Mouse (Mus musculus) gastrocnemius, postnatal 4 days (tissue): ENCODE measurements around the gene Uap1l1. TPM values are rescaled to one million over a fixed set of nuclear protein-coding genes. Genes with fewer than 3 reads are reported as not detected.

Source experiments
- DNase-seq, 2 experiments: peaks; one replicate each; pipeline ENCODE4 v3.0.0; 2021 to 2022; ENCODE audit warnings: low spot score in 2 of 2, mixed read lengths in 2 of 2
- total RNA-seq, 2 experiments: library from RNA; stranded (reverse); gene quantifications; 2 replicates each; pipeline ENCODE4 v1.2.3; 2021

The Uap1l1 gene
- total RNA-seq, 2 experiments from 2014 or later: 11.2 to 14.3 TPM

GRCm38 (mm10) chr2:25318971-25319773 lies 46.3 kb downstream of the Uap1l1 start, which contains the start of gene Grin1:
Gene Grin1 (minus strand): TSS chr2:25319187.
- peak; percentile 47 to 78 for DNase-seq

- DNase-seq: no peak
Observed at GRCm38 (mm10) chr2:25318119-25318966, 47.1 kb downstream of the Uap1l1 start.

GRCm38 (mm10) chr2:25311491-25311891 lies 54.0 kb downstream of the Uap1l1 start:
- no peak for DNase-seq

- no peak for DNase-seq
Observed at GRCm38 (mm10) chr2:25310969-25311368, 54.5 kb downstream of the Uap1l1 start.

- no peak for DNase-seq
Observed at GRCm38 (mm10) chr2:25310180-25310579, 55.3 kb downstream of the Uap1l1 start.

Other genes with a start within 250 kb of the Uap1l1 start
- 10 to 100 TPM; 20.8 to 22.5 TPM for gene Nrarp, start 184.9 kb downstream of the Uap1l1 start, total RNA-seq
- gene Tor4a, start 168.8 kb downstream of the Uap1l1 start, total RNA-seq: 1 to 10 TPM; 2.7 to 2.9 TPM
- gene Nelfb, start 154.2 kb downstream of the Uap1l1 start, total RNA-seq: 10 to 100 TPM; 43.4 to 47.7 TPM
- not detected for gene Stpg3, start 151.0 kb downstream of the Uap1l1 start, total RNA-seq
- under 1 TPM in 1 of 2 experiments, not detected in 1; 0.25 TPM for gene Fam166a, start 146.9 kb downstream of the Uap1l1 start, total RNA-seq
- 100 to 1,000 TPM; 360 to 390 TPM for gene Tubb4b, start 141.0 kb downstream of the Uap1l1 start, total RNA-seq
- gene Slc34a3, start 131.3 kb downstream of the Uap1l1 start, total RNA-seq: not detected
- not detected for gene Rnf224, start 128.9 kb downstream of the Uap1l1 start, total RNA-seq
- gene Rnf208, start 123.4 kb downstream of the Uap1l1 start, total RNA-seq: 1 to 10 TPM; 1.4 to 2.0 TPM
- gene Cysrt1, start 123.2 kb downstream of the Uap1l1 start, total RNA-seq: not detected
- 1 to 10 TPM; 1.3 to 1.5 TPM for gene AL732309.1, start 118.8 kb downstream of the Uap1l1 start, total RNA-seq
- 10 to 100 TPM; 18.8 to 19.7 TPM for gene Tmem203, start 110.2 kb downstream of the Uap1l1 start, total RNA-seq
- gene Tprn, start 103.1 kb downstream of the Uap1l1 start, total RNA-seq: 1 to 10 TPM; 4.8 to 6.3 TPM
- gene Ssna1, start 93.2 kb downstream of the Uap1l1 start, total RNA-seq: 10 to 100 TPM; 55.9 to 58.1 TPM
- gene Anapc2, start 93.2 kb downstream of the Uap1l1 start, total RNA-seq: 10 to 100 TPM; 64.9 to 69.0 TPM
- not detected for gene Tmem210, start 77.5 kb downstream of the Uap1l1 start, total RNA-seq
- not detected for gene Lrrc26, start 75.8 kb downstream of the Uap1l1 start, total RNA-seq
- gene Grin1, start 46.5 kb downstream of the Uap1l1 start, total RNA-seq: under 1 TPM; 0.17 to 0.26 TPM
- 10 to 100 TPM; 36.5 to 40.2 TPM for gene Man1b1, start 33.3 kb downstream of the Uap1l1 start, total RNA-seq
- 10 to 100 TPM in 1 of 2 experiments, 1 to 10 TPM in 1; 8.1 to 11.9 TPM for gene Dpp7, start 9.3 kb downstream of the Uap1l1 start, total RNA-seq
- 1 to 10 TPM; 6.2 TPM for gene Sapcd2, start 6.6 kb upstream of the Uap1l1 start, total RNA-seq
- 10 to 100 TPM; 35.1 to 42.0 TPM for gene Entpd2, start 30.2 kb upstream of the Uap1l1 start, total RNA-seq
- 10 to 100 TPM; 41.2 to 45.9 TPM for gene Npdc1, start 33.7 kb upstream of the Uap1l1 start, total RNA-seq
- gene Fut7, start 57.6 kb upstream of the Uap1l1 start, total RNA-seq: under 1 TPM in 1 of 2 experiments, not detected in 1; 0.34 TPM
- 10 to 100 TPM; 12.7 to 13.8 TPM for gene Abca2, start 63.0 kb upstream of the Uap1l1 start, total RNA-seq
- gene Clic3, start 91.2 kb upstream of the Uap1l1 start, total RNA-seq: under 1 TPM in 1 of 2 experiments, not detected in 1; 0.34 TPM
- gene Paxx, start 95.4 kb upstream of the Uap1l1 start, total RNA-seq: 10 to 100 TPM; 40.0 to 45.9 TPM
- gene Ptgds, start 104.4 kb upstream of the Uap1l1 start, total RNA-seq: 1 to 10 TPM; 2.9 to 3.9 TPM
- gene Lcn12, start 128.2 kb upstream of the Uap1l1 start, total RNA-seq: not detected
- 10 to 100 TPM; 62.5 to 71.4 TPM for gene Fbxw5, start 135.1 kb upstream of the Uap1l1 start, total RNA-seq
- 1 to 10 TPM in 1 of 2 experiments, under 1 TPM in 1; 0.74 to 1.2 TPM for gene C8g, start 136.0 kb upstream of the Uap1l1 start, total RNA-seq
- 10 to 100 TPM; 15.7 to 16.5 TPM for gene Traf2, start 181.3 kb upstream of the Uap1l1 start, total RNA-seq
- 100 to 1,000 TPM; 173 to 196 TPM for gene Edf1, start 192.2 kb upstream of the Uap1l1 start, total RNA-seq
- gene Mamdc4, start 209.2 kb upstream of the Uap1l1 start, total RNA-seq: 1 to 10 TPM; 2.3 to 2.5 TPM
- gene Phpt1, start 209.5 kb upstream of the Uap1l1 start, total RNA-seq: 10 to 100 TPM; 43.0 to 44.8 TPM
- gene Ajm1, start 216.1 kb upstream of the Uap1l1 start, total RNA-seq: under 1 TPM; 0.07 to 0.08 TPM
- gene Rabl6, start 242.8 kb upstream of the Uap1l1 start, total RNA-seq: 10 to 100 TPM; 59.3 to 65.0 TPM